Mouse (Mus musculus): ENCODE data around the gene Lztfl1. TPM values are rescaled to one million over a fixed set of nuclear protein-coding genes. Genes with fewer than 3 reads are reported as not detected.
"Not testable (repeated sequence)": the region's sequence is repeated elsewhere in the genome, so short reads cannot be mapped to it uniquely, and the experiment has no call there.

The Lztfl1 gene
- polyA plus RNA-seq, 1 experiment from 2014 or later = 45.5 TPM

DNA sequence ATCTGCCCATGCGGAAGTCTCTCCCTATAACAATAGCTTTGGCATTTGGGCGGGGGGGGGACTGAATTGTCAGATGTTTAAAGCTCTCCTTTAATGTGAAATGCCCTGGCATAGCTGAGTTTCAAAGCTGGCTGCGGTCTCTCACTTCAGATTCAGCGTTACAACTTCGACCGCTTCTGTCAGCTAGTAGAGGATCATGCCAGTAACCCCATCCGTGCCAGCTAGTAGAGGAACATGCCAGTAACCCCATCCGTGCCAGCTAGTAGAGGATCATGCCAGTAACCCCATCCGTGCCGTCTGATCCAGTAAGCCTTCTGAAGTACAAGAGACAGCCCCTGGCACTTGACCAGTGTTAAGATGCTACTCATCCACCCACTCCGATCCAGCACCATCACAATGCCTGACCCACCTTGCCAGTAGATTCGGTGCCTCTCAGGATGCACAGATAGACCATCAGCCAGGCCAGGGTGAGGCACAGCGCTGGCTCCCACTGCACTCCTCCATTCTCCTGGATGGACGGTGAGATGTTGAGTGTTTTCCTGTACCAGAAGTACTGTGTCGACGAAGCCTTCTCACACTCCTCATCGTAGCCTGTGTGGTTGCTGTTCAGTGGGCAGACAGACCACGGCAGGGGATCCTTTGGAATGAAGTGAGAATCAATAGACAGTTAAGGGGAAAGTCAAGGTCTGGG, 57.4 kb downstream of the Lztfl1 start:
- H3K36me3 ChIP-seq (ENCODE audit: control insufficient read depth, insufficient read depth, low read length); H3K9me3 ChIP-seq (ENCODE audit: control insufficient read depth, low read length); DNase-seq (ENCODE audit: low spot score); ATAC-seq (replicated peaks; ENCODE audit: low FRiP score); H3K4me3 ChIP-seq (ENCODE audit: low read depth, low read length); H3K4me2 ChIP-seq (ENCODE audit: low read depth, low read length, severe bottlenecking); H3K27me3 ChIP-seq (ENCODE audit: control insufficient read depth, insufficient read depth, low read length); H3K9ac ChIP-seq (ENCODE audit: low read length); H3K27ac ChIP-seq (ENCODE audit: low read depth, low read length); H3K4me1 ChIP-seq (replicated peaks; ENCODE audit: control insufficient read depth, insufficient read depth, low read length): not testable (repeated sequence)
- WGBS = 86% methylated on average over 16 of the region's 18 CpGs

GRCm38 (mm10) chr9:123658981-123659380, 58.5 kb downstream of the Lztfl1 start:
- Histone ChIP-seq H3K9me3 (ENCODE audit: control insufficient read depth, low read length) (no peaks in the 10 kb centered on the region), H3K27ac (ENCODE audit: low read depth, low read length) (no peak overlapping the region), H3K4me1 (replicated peaks; ENCODE audit: control insufficient read depth, insufficient read depth, low read length) (no peaks in the 10 kb centered on the region), H3K27me3 (ENCODE audit: control insufficient read depth, insufficient read depth, low read length) (no peaks in the 10 kb centered on the region), H3K9ac (ENCODE audit: low read length) (no peak overlapping the region), H3K36me3 (ENCODE audit: control insufficient read depth, insufficient read depth, low read length) (no peaks in the 10 kb centered on the region), H3K4me2 (ENCODE audit: low read depth, low read length, severe bottlenecking) (no peak overlapping the region), H3K4me3 (ENCODE audit: low read depth, low read length) (no peak overlapping the region)
- DNase-seq (ENCODE audit: low spot score) (no peak), ATAC-seq (replicated peaks; ENCODE audit: low FRiP score) (no peak)

GRCm38 (mm10) chr9:123657457-123657856, 60.0 kb downstream of the Lztfl1 start:
- Histone ChIP-seq H3K27ac (ENCODE audit: low read depth, low read length) (no peak overlapping the region), H3K9ac (ENCODE audit: low read length) (no peak overlapping the region), H3K27me3 (ENCODE audit: control insufficient read depth, insufficient read depth, low read length) (no peaks in the 10 kb centered on the region), H3K4me1 (replicated peaks; ENCODE audit: control insufficient read depth, insufficient read depth, low read length) (no peaks in the 10 kb centered on the region), H3K4me3 (ENCODE audit: low read depth, low read length) (no peak overlapping the region), H3K4me2 (ENCODE audit: low read depth, low read length, severe bottlenecking) (no peak overlapping the region), H3K9me3 (ENCODE audit: control insufficient read depth, low read length) (no peaks in the 10 kb centered on the region), H3K36me3 (ENCODE audit: control insufficient read depth, insufficient read depth, low read length) (no peaks in the 10 kb centered on the region)
- ATAC-seq (replicated peaks; ENCODE audit: low FRiP score) (no peak), DNase-seq (ENCODE audit: low spot score) (no peak)
- 86% methylated on average over 3 of the region's 3 CpGs for WGBS

GRCm38 (mm10) chr9:123651369-123651768, 66.1 kb downstream of the Lztfl1 start:
- Histone ChIP-seq H3K4me2 (ENCODE audit: low read depth, low read length, severe bottlenecking) (no peak overlapping the region), H3K27me3 (ENCODE audit: control insufficient read depth, insufficient read depth, low read length) (no peaks in the 10 kb centered on the region), H3K36me3 (ENCODE audit: control insufficient read depth, insufficient read depth, low read length) (no peaks in the 10 kb centered on the region), H3K27ac (ENCODE audit: low read depth, low read length) (no peak overlapping the region), H3K9ac (ENCODE audit: low read length) (no peak overlapping the region), H3K4me1 (replicated peaks; ENCODE audit: control insufficient read depth, insufficient read depth, low read length) (no peaks in the 10 kb centered on the region), H3K4me3 (ENCODE audit: low read depth, low read length) (no peak overlapping the region), H3K9me3 (ENCODE audit: control insufficient read depth, low read length) (no peaks in the 10 kb centered on the region)
- 52% methylated on average over 4 of the region's 4 CpGs for WGBS
- DNase-seq (ENCODE audit: low spot score) = no peak
- ATAC-seq (replicated peaks; ENCODE audit: low FRiP score) = no peak

DNA sequence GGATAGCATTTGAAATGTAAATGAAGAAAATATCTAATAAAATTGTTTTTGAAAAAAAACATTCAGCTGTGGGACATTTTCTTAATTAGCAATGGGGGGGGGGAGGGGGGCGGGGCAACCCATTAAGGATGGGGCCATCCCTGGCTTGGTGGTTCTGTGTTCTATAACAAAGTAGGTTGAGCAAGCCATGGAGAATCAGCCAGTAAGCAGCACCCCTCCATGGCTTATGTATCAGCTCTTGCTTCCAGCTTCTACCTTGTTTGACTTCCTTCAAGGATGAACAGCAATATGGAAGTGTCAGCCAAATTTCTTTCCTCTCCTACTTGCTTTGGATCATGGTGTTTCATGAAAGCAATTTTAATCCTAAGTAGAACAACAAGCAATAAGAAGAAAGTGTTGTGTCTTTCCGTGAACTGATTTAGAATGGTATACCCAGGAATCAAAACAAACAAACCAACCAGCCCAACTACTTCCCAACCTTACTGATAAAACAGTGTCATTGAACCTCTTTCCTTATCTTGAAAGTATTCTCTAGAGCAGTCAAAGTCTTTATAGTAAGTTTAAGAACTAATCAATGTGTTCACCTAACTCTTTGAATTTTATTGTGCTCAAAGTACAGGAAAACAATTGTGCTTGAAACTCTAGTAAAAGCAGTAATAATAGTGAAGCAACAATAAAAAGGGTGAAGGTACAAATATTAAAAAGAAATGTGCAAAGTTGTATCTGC, 67.5 kb downstream of the Lztfl1 start:
- Histone ChIP-seq H3K4me1 (replicated peaks; ENCODE audit: control insufficient read depth, insufficient read depth, low read length) (no peaks in the 10 kb centered on the region), H3K36me3 (ENCODE audit: control insufficient read depth, insufficient read depth, low read length) (no peaks in the 10 kb centered on the region), H3K27ac (ENCODE audit: low read depth, low read length) (no peak overlapping the region), H3K4me2 (ENCODE audit: low read depth, low read length, severe bottlenecking) (no peak overlapping the region), H3K9ac (ENCODE audit: low read length) (no peak overlapping the region), H3K4me3 (ENCODE audit: low read depth, low read length) (no peak overlapping the region), H3K9me3 (ENCODE audit: control insufficient read depth, low read length) (no peaks in the 10 kb centered on the region), H3K27me3 (ENCODE audit: control insufficient read depth, insufficient read depth, low read length) (no peaks in the 10 kb centered on the region)
- WGBS = 87% methylated on average over 2 of the region's 2 CpGs
- ATAC-seq (replicated peaks; ENCODE audit: low FRiP score) = no peak
- DNase-seq (ENCODE audit: low spot score) = no peak

Other genes starting within 250 kb of the Lztfl1 start
- 52.3 and 56.6 TPM in 2 replicates for gene Limd1, start 239.0 kb downstream of the Lztfl1 start, polyA plus RNA-seq (2014; fragmentation: Nextera tagmentation; extraction: Ambion mirVana)
- gene Sacm1l, start 187.9 kb downstream of the Lztfl1 start, polyA plus RNA-seq (2014; fragmentation: Nextera tagmentation; extraction: Ambion mirVana) = 44.6 and 46.4 TPM in 2 replicates
- gene Slc6a20b, start 85.1 kb downstream of the Lztfl1 start, polyA plus RNA-seq (2014; fragmentation: Nextera tagmentation; extraction: Ambion mirVana) = 0.09 and 0.29 TPM in 2 replicates
- gene Ccr9, start 39.3 kb downstream of the Lztfl1 start, polyA plus RNA-seq (2014; fragmentation: Nextera tagmentation; extraction: Ambion mirVana) = 0.04 and 0.08 TPM in 2 replicates
- gene Slc6a20a, start 38.8 kb downstream of the Lztfl1 start, polyA plus RNA-seq (2014; fragmentation: Nextera tagmentation; extraction: Ambion mirVana) = 0.28 and 0.77 TPM in 2 replicates
- 0.09 and 0.19 TPM in 2 replicates for gene Cxcr6, start 88.8 kb upstream of the Lztfl1 start, polyA plus RNA-seq (2014; fragmentation: Nextera tagmentation; extraction: Ambion mirVana)
- 8.9 and 11.0 TPM in 2 replicates for gene Fyco1, start 134.2 kb upstream of the Lztfl1 start, polyA plus RNA-seq (2014; fragmentation: Nextera tagmentation; extraction: Ambion mirVana)
- 0.04 and 0.08 TPM in 2 replicates for gene Xcr1, start 144.3 kb upstream of the Lztfl1 start, polyA plus RNA-seq (2014; fragmentation: Nextera tagmentation; extraction: Ambion mirVana)